Mouse (Mus musculus): ENCODE data around the gene Timm22.

Gene Timm22

GRCm38 (mm10) chr11:76429966-76430631 is 23.3 kb downstream of the Timm22 start:
- in situ Hi-C loops (cut with MboI, MseI) = no loop called here

GRCm38 (mm10) chr11:76436009-76436408 is 29.3 kb downstream of the Timm22 start:
- in situ Hi-C loops (cut with MboI, MseI) = no loop called here

GRCm38 (mm10) chr11:76436864-76437437 is 30.2 kb downstream of the Timm22 start:
- in situ Hi-C loops (cut with MboI, MseI) = no loop called here

GRCm38 (mm10) chr11:76439666-76440065 is 32.9 kb downstream of the Timm22 start:
- in situ Hi-C loops (cut with MboI, MseI) = no loop called here

GRCm38 (mm10) chr11:76445459-76445858 is 38.7 kb downstream of the Timm22 start:
- in situ Hi-C loops (cut with MboI, MseI) = no loop called here

GRCm38 (mm10) chr11:76446251-76446650 is 39.5 kb downstream of the Timm22 start:
- in situ Hi-C loops (cut with MboI, MseI) = no loop called here

- in situ Hi-C loops (cut with MboI, MseI) = no loop called here
These were observed 42.9 kb downstream of the Timm22 start for GRCm38 (mm10) chr11:76449520-76450201.

- in situ Hi-C loops (cut with MboI, MseI) = no loop called here
These were observed 43.4 kb downstream of the Timm22 start for GRCm38 (mm10) chr11:76450202-76450561.

- in situ Hi-C loops (cut with MboI, MseI) = no loop called here
These were observed 47.7 kb downstream of the Timm22 start for GRCm38 (mm10) chr11:76454492-76454891.

GRCm38 (mm10) chr11:76456233-76456632 is 49.5 kb downstream of the Timm22 start:
- in situ Hi-C loops (cut with MboI, MseI) = loop anchor here (5.0 kb wide), 1 partner anchor 36 kb away; no protein-coding TSS in a partner anchor

GRCm38 (mm10) chr11:76456897-76457296 is 50.1 kb downstream of the Timm22 start:
- in situ Hi-C loops (cut with MboI, MseI) = loop anchor here (5.0 kb wide), 1 partner anchor 35 kb away; no protein-coding TSS in a partner anchor

- in situ Hi-C loops (cut with MboI, MseI) = loop anchor here (5.0 kb wide), 1 partner anchor 34 kb away; no protein-coding TSS in a partner anchor
These were observed 52.0 kb downstream of the Timm22 start for GRCm38 (mm10) chr11:76458730-76459129.

GRCm38 (mm10) chr11:76459489-76459888 is 52.7 kb downstream of the Timm22 start:
- in situ Hi-C loops (cut with MboI, MseI) = loop anchor here (5.0 kb wide), 1 partner anchor 33 kb away; no protein-coding TSS in a partner anchor

GRCm38 (mm10) chr11:76461201-76461600 is 54.4 kb downstream of the Timm22 start:
- in situ Hi-C loops (cut with MboI, MseI) = no loop called here

- in situ Hi-C loops (cut with MboI, MseI) = no loop called here
These were observed 54.9 kb downstream of the Timm22 start for GRCm38 (mm10) chr11:76461696-76462095.

- in situ Hi-C loops (cut with MboI, MseI) = no loop called here
These were observed 59.1 kb downstream of the Timm22 start for GRCm38 (mm10) chr11:76465879-76466278.

Measured in regulatory T cell (primary cell).